Mouse (Mus musculus): ENCODE results near the gene Gm10337. TPM values are rescaled to one million over a fixed set of nuclear protein-coding genes. Genes with fewer than 3 reads are reported as not detected.
A peak's percentile ranks its signal among the peaks of the same experiment; 100 is the strongest.

Gm10337 gene
- polyA plus RNA-seq, 1 experiment, result not detected

DNA sequence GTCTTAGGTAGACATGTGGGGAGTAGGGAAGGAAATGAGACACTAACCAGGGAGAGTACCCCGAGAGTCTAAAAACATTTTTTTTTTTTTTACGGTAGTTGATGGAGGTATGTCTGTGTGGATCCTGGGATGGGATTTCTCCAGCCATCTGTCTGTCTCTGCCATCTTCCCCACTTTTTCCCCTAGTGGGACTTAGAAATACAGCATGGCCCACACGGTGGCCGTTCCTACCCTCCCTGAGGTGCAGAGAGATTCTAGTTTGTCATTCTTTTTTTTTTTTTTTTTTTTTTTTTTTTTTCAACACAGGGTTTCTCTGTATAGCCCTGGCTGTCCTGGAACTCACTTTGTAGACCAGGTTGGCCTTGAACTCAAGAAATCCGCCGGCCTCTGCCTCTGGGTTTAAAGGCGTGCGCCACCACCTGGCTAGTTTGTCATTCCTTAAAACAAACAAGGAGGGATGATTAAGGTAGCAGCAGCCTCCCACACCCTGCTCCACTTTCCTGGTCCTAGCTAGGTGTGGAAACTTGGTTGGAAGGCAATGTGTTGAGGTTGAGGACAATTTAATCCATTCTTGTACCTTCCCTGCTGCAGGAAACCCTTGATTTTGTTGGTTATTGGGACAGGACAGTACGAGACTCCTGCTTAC lies 42.0 kb upstream of the Gm10337 start:
- peaks cover 6% of the 10 kb centered on the region for H3K4me1 ChIP-seq (ENCODE audit: control insufficient read depth, insufficient read depth, low read length)
- TF ChIP-seq CTCF (IDR thresholded peaks at IDR 0.05; ENCODE audit: borderline replicate concordance, insufficient read depth, low read depth, low read length) (no peak), POLR2A (IDR thresholded peaks at IDR 0.05; ENCODE audit: borderline replicate concordance, insufficient read depth, low read length) (no peak)
- 86% methylated on average over 9 of the region's 9 CpGs for WGBS

GRCm38 (mm10) chr15:102463666-102464065 lies 39.9 kb upstream of the Gm10337 start:
- Histone ChIP-seq H3K4me3 (replicated peaks; ENCODE audit: insufficient read depth, low read depth, low read length) (no peak overlapping the region), H3K27ac (ENCODE audit: insufficient read depth, low read length) (no peak overlapping the region), H3K4me1 (ENCODE audit: control insufficient read depth, insufficient read depth, low read length) (peaks cover 6% of the 10 kb centered on the region), H3K27me3 (ENCODE audit: control insufficient read depth, insufficient read depth, low read length) (no peaks in the 10 kb centered on the region)
- no peak for DNase-seq
- no peak for TF ChIP-seq CTCF (IDR thresholded peaks at IDR 0.05; ENCODE audit: borderline replicate concordance, insufficient read depth, low read depth, low read length)

More for the DNA sequence above, 42.0 kb upstream of the Gm10337 start:
- no peak for DNase-seq
- H3K27ac ChIP-seq (ENCODE audit: insufficient read depth, low read length), result no peak overlapping the region
- no peak overlapping the region for H3K4me3 ChIP-seq (replicated peaks; ENCODE audit: insufficient read depth, low read depth, low read length)
- no peaks in the 10 kb centered on the region for H3K27me3 ChIP-seq (ENCODE audit: control insufficient read depth, insufficient read depth, low read length)

- WGBS, result 96% methylated on average over 9 of the region's 9 CpGs
- Histone ChIP-seq H3K27ac (ENCODE audit: insufficient read depth, low read length) (no peak overlapping the region), H3K4me3 (replicated peaks; ENCODE audit: insufficient read depth, low read depth, low read length) (no peak overlapping the region), H3K4me1 (ENCODE audit: control insufficient read depth, insufficient read depth, low read length) (no peaks in the 10 kb centered on the region; the same call in 1 of the 2 replicates), H3K27me3 (ENCODE audit: control insufficient read depth, insufficient read depth, low read length) (no peaks in the 10 kb centered on the region)
- TF ChIP-seq CTCF (IDR thresholded peaks at IDR 0.05; ENCODE audit: borderline replicate concordance, insufficient read depth, low read depth, low read length) (no peak), POLR2A (IDR thresholded peaks at IDR 0.05; ENCODE audit: borderline replicate concordance, insufficient read depth, low read length) (no peak)
- DNase-seq, result no peak
These were observed 34.7 kb upstream of the Gm10337 start for GRCm38 (mm10) chr15:102468675-102469370.

GRCm38 (mm10) chr15:102470183-102470604 lies 33.3 kb upstream of the Gm10337 start, which contains the start of gene Pcbp2:
TSS of gene Pcbp2 (plus strand) at chr15:102470539.
- no peaks in the 10 kb centered on the region; the same call in 1 of the 2 replicates for H3K4me1 ChIP-seq (ENCODE audit: control insufficient read depth, insufficient read depth, low read length)
- no peaks in the 10 kb centered on the region for H3K27me3 ChIP-seq (ENCODE audit: control insufficient read depth, insufficient read depth, low read length)

DNA sequence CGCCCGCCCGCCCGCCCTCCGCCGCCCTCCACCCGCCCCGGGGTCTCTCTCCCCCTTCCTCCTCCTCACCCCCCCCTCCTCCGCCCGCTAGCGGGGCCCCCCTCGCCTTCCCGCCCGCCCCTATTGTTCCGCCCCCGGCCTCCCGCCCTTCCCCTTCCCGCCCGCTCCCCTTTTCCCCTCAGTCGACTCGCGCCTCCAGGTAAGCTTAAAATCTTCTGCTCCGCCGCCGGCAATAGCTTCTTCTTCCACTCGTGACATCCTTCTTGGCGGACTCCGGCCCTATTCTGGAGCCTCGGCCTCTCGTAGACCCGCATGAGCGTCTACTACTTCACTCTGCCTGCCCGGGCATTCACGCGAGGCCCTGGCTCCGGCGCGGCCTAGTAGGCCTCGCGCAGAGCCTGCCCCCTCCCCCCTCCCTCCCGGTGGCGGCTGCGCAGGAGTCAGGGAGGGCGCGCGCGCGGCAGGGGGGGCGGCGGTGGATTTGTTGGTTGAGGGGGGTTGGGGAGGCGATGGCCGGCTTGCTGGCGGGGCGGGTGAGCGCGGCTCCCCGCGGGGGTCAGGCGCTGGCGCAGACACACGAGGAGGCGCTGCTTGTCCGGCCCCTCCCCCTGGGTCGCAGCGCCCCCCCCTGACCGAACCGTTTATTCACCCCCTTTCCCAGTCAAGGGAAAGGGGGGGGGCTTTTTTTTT lies 32.8 kb upstream of the Gm10337 start:
- TF ChIP-seq CTCF (IDR thresholded peaks at IDR 0.05; ENCODE audit: borderline replicate concordance, insufficient read depth, low read depth, low read length) (no peak), POLR2A (IDR thresholded peaks at IDR 0.05; ENCODE audit: borderline replicate concordance, insufficient read depth, low read length) (no peak)
- WGBS, result under 1% methylated on average over 43 of the region's 67 CpGs

More at GRCm38 (mm10) chr15:102470183-102470604, 33.3 kb upstream of the Gm10337 start, which contains the start of gene Pcbp2:
- peak; percentile 45; the same call in 1 of the 2 replicates for TF ChIP-seq POLR2A (IDR thresholded peaks at IDR 0.05; ENCODE audit: borderline replicate concordance, insufficient read depth, low read length)
- peak; percentile 74 for TF ChIP-seq CTCF (IDR thresholded peaks at IDR 0.05; ENCODE audit: borderline replicate concordance, insufficient read depth, low read depth, low read length)
- peak within 1 kb of the TSS; percentile 65; the same call in 1 of the 2 replicates for H3K27ac ChIP-seq (ENCODE audit: insufficient read depth, low read length)
- peak; percentile 95 to 98 for DNase-seq
- H3K4me3 ChIP-seq (replicated peaks; ENCODE audit: insufficient read depth, low read depth, low read length), result peak within 1 kb of the TSS; percentile 67
- WGBS, result 1% methylated on average over 33 of the region's 40 CpGs

DNA sequence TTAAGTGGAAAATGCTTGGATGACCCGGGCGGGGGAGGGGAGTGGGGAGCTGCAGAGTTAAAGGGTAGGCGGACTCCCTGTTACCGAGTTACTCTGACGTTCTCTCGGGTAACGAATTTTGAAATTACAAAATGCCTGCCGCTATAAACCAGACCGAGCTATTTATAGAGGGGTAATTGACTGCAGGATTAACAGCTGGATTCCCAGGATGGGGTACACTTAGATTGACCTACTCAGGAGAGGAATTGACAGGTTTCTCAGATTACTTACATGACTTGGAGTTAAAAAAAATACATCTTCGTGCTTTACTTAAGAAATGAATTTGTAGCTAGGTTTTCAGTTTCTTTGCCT lies 32.3 kb upstream of the Gm10337 start:
- no peak for TF ChIP-seq CTCF (IDR thresholded peaks at IDR 0.05; ENCODE audit: borderline replicate concordance, insufficient read depth, low read depth, low read length)
- TF ChIP-seq POLR2A (IDR thresholded peaks at IDR 0.05; ENCODE audit: borderline replicate concordance, insufficient read depth, low read length), result no peak
- H3K4me3 ChIP-seq (replicated peaks; ENCODE audit: insufficient read depth, low read depth, low read length), result peak overlapping the region; percentile 67
- H3K27me3 ChIP-seq (ENCODE audit: control insufficient read depth, insufficient read depth, low read length), result no peaks in the 10 kb centered on the region
- no peak overlapping the region for H3K27ac ChIP-seq (ENCODE audit: insufficient read depth, low read length)
- WGBS, result 2% methylated on average over 10 of the region's 10 CpGs
- no peak for DNase-seq
- no peaks in the 10 kb centered on the region; the same call in 1 of the 2 replicates for H3K4me1 ChIP-seq (ENCODE audit: control insufficient read depth, insufficient read depth, low read length)

More for the DNA sequence above, 32.8 kb upstream of the Gm10337 start:
- Histone ChIP-seq H3K4me1 (ENCODE audit: control insufficient read depth, insufficient read depth, low read length) (no peaks in the 10 kb centered on the region; the same call in 1 of the 2 replicates), H3K27me3 (ENCODE audit: control insufficient read depth, insufficient read depth, low read length) (no peaks in the 10 kb centered on the region), H3K4me3 (replicated peaks; ENCODE audit: insufficient read depth, low read depth, low read length) (peak overlapping the region; percentile 67), H3K27ac (ENCODE audit: insufficient read depth, low read length) (peak overlapping the region; percentile 65; the same call in 1 of the 2 replicates)
- DNase-seq, result peak; percentile 88 to 89

DNA sequence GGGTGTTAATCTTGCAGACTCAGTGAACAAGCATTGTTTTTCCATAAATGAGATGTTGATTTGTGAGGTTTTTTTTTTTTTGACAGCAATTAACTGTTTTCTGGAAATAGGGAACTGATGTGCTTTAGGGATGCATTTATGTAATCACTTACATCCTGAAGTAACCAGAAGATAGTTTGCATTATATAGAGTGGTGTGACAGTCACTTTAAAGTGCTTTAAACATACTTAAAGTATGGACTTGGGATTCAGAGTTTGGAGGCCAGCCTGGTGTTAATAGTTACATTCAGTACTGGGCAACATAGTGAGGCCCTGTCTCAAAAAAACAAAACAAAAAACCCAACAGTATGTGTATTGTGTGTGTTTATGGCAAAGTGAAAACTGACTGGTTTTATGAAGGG lies 31.8 kb upstream of the Gm10337 start:
- TF ChIP-seq POLR2A (IDR thresholded peaks at IDR 0.05; ENCODE audit: borderline replicate concordance, insufficient read depth, low read length), result no peak
- TF ChIP-seq CTCF (IDR thresholded peaks at IDR 0.05; ENCODE audit: borderline replicate concordance, insufficient read depth, low read depth, low read length), result no peak
- DNase-seq, result no peak
- Histone ChIP-seq H3K4me3 (replicated peaks; ENCODE audit: insufficient read depth, low read depth, low read length) (peak overlapping the region; percentile 67), H3K27me3 (ENCODE audit: control insufficient read depth, insufficient read depth, low read length) (no peaks in the 10 kb centered on the region), H3K27ac (ENCODE audit: insufficient read depth, low read length) (no peak overlapping the region), H3K4me1 (ENCODE audit: control insufficient read depth, insufficient read depth, low read length) (no peaks in the 10 kb centered on the region; the same call in 1 of the 2 replicates)
